Mouse (Mus musculus) kidney, adult 2 months (tissue): ENCODE results near the gene Prkacb.

Source experiments
- CTCF ChIP-seq: fragments of 200-500 bp; conservative IDR thresholded peaks from 2 replicates; pipeline ENCODE4 v1.5.1; 2011; ENCODE audit warnings: low read depth, mild to moderate bottlenecking, control low read depth, low read length, moderate library complexity, mixed read lengths; ENCODE audit not compliant: insufficient read depth, insufficient read length
- POLR2A ChIP-seq: fragments of 200-500 bp; IDR thresholded peaks from one replicate; pipeline ENCODE4 v1.6.1; 2011; ENCODE audit warnings: low read depth, low read length, control low read depth

DNA sequence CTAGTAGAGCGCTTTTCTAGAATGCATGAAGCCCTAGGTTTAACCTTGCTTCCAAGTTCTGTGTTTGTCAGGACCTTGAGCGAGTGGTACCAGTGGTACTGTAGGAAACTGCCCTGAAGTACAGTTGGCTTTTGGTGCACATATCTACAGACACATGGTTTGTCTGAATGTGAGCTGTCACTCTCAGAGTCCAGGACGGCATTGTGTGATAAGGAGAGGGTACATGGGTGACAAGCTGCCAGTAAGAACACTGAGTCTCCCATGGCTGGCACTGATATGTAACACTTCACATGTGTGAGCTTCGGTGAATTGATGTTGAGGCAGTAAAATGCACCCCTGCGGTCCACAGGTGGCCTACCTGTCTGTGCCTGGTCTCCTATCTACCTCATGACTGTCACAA lies 71.6 kb downstream of the Prkacb start:
- TF ChIP-seq CTCF (no peak), POLR2A (no peak)
